Mouse (Mus musculus) thymus, adult 2 months (tissue): ENCODE data around the gene Znhit3. TPM values are rescaled to one million over a fixed set of nuclear protein-coding genes. Genes with fewer than 3 reads are reported as not detected.

Experiments
- DNase-seq: peaks from one replicate; pipeline ENCODE4 v3.0.0; 2021
- H3K27ac ChIP-seq: fragments of 200-500 bp; 2 replicates; pipeline ENCODE4 v1.5.1; 2012; ENCODE audit warnings: low read length, control low read depth; ENCODE audit not compliant: control insufficient read depth, insufficient read depth
- H3K27me3 ChIP-seq: fragments of 200-500 bp; 2 replicates; pipeline ENCODE4 v1.6.1; 2012; ENCODE audit warnings: mild to moderate bottlenecking, low read length, moderate library complexity, mixed read lengths; ENCODE audit not compliant: control insufficient read depth, insufficient read depth
- H3K36me3 ChIP-seq: fragments of 200-500 bp; 2 replicates; pipeline ENCODE4 v1.6.1; 2012; ENCODE audit warnings: mild to moderate bottlenecking, low read length, moderate library complexity; ENCODE audit not compliant: control insufficient read depth, insufficient read depth
- H3K4me1 ChIP-seq: fragments of 200-500 bp; replicated peaks from 2 replicates; pipeline ENCODE4 v1.6.1; 2012; ENCODE audit warnings: low read length; ENCODE audit not compliant: control insufficient read depth, insufficient read depth
- H3K4me3 ChIP-seq: fragments of 200-500 bp; 2 replicates; pipeline ENCODE4 v1.5.1; 2012; ENCODE audit warnings: mild to moderate bottlenecking, low read length, control low read depth, moderate library complexity; ENCODE audit not compliant: control insufficient read depth, insufficient read depth
- CTCF ChIP-seq: fragments of 200-500 bp; IDR thresholded peaks from 2 replicates; pipeline ENCODE4 v1.5.1; 2012; ENCODE audit warnings: mild to moderate bottlenecking, control low read depth, low read length, moderate library complexity, borderline replicate concordance; ENCODE audit not compliant: control insufficient read depth, poor library complexity, insufficient read depth; ENCODE audit errors: extremely low read depth
- POLR2A ChIP-seq: fragments of 200-500 bp; IDR thresholded peaks from 2 replicates; pipeline ENCODE4 v1.6.1; 2012; ENCODE audit warnings: mild to moderate bottlenecking, low read length, control low read depth, moderate library complexity; ENCODE audit not compliant: control insufficient read depth, poor library complexity, insufficient read depth; ENCODE audit errors: extremely low read depth
- WGBS: fragments of 180-500 bp; shearing (Covaris S2); methylation state at CpG from one replicate; pipeline ENCODE4 v1.1.7; 2018; 5-methylcytosine and 5-hydroxymethylcytosine counted together
- polyA plus RNA-seq: library from polyadenylated mRNA; depleted of rRNA; stranded (reverse); fragments of >200 nt; gene quantifications from 2 replicates; pipeline ENCODE4 v1.2.3, GENCODE M21; 2012

The Znhit3 gene
- polyA plus RNA-seq, 1 experiment: 15.4 TPM

DNA sequence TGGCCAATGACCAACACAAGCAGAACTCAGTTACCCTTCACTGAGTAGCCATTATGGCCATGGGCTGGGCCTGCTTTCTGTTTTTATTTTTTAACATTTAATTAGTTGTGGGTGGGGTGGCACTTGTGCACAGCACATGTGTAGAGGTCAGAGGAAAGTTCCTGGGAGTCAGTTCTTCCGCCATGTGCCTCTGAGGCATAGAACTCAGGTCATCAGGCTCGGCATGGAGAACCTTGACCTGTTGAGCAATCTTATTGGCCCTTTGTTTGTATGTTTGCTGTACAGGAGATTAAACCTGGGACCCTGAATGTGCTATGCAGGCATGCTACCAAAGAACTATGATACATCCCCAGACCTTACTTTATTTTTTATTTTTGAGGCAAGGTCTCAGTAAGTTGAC lies 26.7 kb downstream of the Znhit3 start:
- no peak overlapping the region for H3K4me3 ChIP-seq
- H3K27me3 ChIP-seq: no peaks in the 10 kb centered on the region
- no peak overlapping the region for H3K27ac ChIP-seq
- 98% methylated on average over 2 of the region's 2 CpGs for WGBS
- no peak for DNase-seq
- H3K36me3 ChIP-seq: no peaks in the 10 kb centered on the region
- H3K4me1 ChIP-seq: no peaks in the 10 kb centered on the region
- TF ChIP-seq POLR2A: no peak
- TF ChIP-seq CTCF: no peak

DNA sequence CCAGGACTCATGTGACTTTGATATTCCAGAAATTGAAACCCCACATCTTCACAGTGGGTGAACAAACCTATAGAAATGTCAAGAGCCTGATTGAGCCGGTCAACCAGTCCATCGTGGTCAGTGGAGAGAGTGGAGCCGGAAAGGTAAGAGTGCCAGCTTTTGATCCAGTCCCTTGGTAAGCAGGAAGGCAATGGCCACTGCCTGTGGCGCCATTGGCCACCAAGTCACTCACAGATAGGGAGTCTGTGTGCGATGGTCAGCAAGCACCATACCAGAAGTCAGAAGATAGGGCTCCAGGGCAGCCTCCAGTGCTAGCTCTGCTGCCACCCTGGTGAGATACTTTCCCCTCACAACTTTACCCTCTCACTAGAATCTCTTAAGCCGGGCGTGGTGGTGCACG lies 28.1 kb downstream of the Znhit3 start:
- no peak for DNase-seq
- H3K27me3 ChIP-seq: no peaks in the 10 kb centered on the region
- H3K4me3 ChIP-seq: no peak overlapping the region
- no peaks in the 10 kb centered on the region for H3K36me3 ChIP-seq
- no peak overlapping the region for H3K27ac ChIP-seq
- over 99% methylated on average over 8 of the region's 8 CpGs for WGBS
- H3K4me1 ChIP-seq: no peaks in the 10 kb centered on the region
- TF ChIP-seq CTCF (no peak), POLR2A (no peak)

DNA sequence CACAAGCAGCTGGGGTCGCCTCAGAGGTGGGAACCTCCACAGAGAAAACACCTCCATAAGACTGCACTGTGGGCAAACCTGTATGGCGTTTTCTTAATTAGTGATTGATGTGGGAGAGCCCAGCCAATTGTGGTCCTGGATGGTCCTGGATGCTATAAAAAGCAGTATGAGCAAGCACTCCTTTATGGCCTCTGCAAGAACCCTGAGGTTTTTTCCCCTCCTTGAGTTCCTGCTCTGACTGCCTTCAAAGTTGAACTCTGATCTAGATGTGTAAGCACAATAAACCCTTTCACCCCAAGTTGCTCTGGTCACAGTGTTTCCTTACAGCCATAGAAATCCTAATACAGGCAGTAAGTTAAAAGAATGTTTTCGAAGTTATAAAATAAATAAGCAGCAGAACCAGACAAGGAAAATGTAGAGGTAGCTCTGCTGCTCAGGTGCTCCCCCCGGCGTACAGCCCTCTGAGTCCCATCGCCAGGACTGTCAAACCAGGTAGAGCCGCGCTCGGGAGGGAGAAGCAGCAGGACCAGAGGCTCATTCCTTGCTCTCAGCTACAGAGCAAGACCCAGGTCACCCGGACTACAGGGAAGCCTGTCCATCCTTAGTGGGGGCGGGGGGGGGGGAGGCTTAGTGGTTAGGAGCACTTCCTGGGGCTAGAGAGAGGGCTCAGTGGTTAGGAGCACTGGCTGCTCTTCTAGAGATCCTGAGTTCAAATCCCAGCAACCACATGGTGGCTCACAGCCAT lies 29.2 kb downstream of the Znhit3 start:
- Histone ChIP-seq H3K27ac (no peak overlapping the region), H3K27me3 (no peaks in the 10 kb centered on the region), H3K4me1 (no peaks in the 10 kb centered on the region), H3K4me3 (no peak overlapping the region), H3K36me3 (no peaks in the 10 kb centered on the region)
- 88% methylated on average over 11 of the region's 11 CpGs for WGBS
- no peak for DNase-seq
- TF ChIP-seq POLR2A (no peak), CTCF (no peak)

DNA sequence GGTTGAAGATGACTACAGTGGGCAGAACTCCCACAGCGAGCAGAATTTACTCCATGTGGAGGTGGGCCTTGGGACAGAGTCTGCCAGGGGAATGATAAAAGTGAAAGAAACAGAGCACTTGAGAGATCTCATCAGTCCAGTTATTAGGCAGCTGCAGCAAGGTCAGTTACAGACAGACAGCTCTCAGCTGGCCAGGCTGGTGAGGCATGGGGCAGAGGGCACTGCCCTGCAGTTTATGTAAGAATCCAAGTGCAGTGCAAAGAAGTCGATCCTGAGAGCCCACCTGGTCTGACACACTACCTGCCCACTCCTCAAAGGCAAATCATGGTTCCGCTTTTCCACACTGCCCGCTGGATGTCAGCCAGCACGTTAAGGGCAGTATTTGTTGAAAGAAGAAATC lies 29.9 kb downstream of the Znhit3 start:
- no peaks in the 10 kb centered on the region for H3K4me1 ChIP-seq
- DNase-seq: no peak
- H3K27me3 ChIP-seq: no peaks in the 10 kb centered on the region
- no peaks in the 10 kb centered on the region for H3K36me3 ChIP-seq
- no peak overlapping the region for H3K4me3 ChIP-seq
- H3K27ac ChIP-seq: no peak overlapping the region
- TF ChIP-seq CTCF (no peak), POLR2A (no peak)
- WGBS: 93% methylated on average over 5 of the region's 5 CpGs

DNA sequence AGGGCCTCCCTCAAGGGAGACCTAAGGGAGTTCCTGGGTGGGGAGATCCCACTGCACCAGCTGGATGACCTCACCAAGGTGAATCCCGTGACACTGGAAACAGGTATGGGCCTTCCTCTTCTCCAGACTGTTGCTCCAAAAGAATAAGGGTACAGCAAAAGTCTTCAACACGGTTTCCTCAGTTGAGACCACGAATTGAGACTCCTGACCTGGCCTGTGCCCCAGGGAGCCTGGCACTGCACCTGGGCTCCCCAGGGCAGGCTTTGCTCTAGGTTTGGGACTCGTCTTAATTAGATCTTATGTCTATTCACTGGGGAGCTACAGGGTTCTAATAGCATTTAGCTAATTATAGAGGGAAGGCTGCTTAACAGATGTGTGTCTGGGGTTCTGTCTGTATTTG lies 30.9 kb downstream of the Znhit3 start:
- Histone ChIP-seq H3K27me3 (no peaks in the 10 kb centered on the region), H3K4me3 (no peak overlapping the region), H3K4me1 (peaks cover 7% of the 10 kb centered on the region), H3K27ac (no peak overlapping the region), H3K36me3 (no peaks in the 10 kb centered on the region)
- TF ChIP-seq CTCF (no peak), POLR2A (no peak)
- WGBS: 91% methylated on average over 4 of the region's 4 CpGs
- DNase-seq: no peak

DNA sequence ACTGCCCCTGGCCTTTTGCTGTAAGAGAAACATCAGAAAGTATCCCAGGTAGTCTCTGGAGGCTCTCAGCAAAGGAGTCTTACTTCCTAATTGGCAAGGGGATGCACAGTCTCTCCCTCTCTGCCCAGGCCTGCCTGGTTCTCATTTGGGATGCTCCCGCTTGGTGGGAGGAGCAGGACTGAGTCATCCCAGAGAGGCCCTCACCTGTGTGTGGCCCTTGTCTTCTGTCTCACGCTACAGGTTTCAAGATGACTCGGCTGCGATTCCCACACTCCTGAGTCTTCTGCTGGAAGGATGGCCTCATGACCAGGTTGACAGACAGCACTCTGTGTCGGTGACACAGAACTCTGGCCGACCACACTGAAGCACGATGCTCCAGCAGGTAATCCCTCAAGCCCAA lies 33.8 kb downstream of the Znhit3 start:
- 97% methylated on average over 7 of the region's 7 CpGs for WGBS

DNA sequence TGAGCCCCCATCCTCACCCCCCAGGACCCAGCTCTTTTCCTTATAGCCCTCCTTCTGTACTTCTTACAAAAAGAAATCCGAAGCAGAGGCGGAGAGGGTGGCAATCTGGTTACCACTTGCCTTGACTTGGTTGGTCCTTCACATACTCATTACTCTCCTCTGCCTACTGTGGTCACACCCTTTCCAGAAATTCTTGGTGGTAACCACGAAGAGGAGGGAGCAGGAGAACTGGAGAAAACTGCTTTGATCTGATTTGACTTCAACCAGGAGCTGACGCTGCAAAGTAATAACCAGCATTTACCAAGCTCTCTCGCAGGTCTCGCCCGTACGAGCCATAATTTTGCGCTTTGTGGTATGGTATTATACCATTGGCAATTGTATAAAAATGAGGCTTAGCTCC lies 35.2 kb downstream of the Znhit3 start:
- H3K27me3 ChIP-seq: no peaks in the 10 kb centered on the region
- TF ChIP-seq CTCF: no peak
- no peak for TF ChIP-seq POLR2A
- no peak for DNase-seq
- peak overlapping the region; percentile 87 for H3K4me3 ChIP-seq
- H3K4me1 ChIP-seq: peaks cover 9% of the 10 kb centered on the region
- H3K36me3 ChIP-seq: no peaks in the 10 kb centered on the region
- WGBS: 70% methylated on average over 9 of the region's 9 CpGs
- H3K27ac ChIP-seq: no peak overlapping the region

More for the DNA sequence above, 33.8 kb downstream of the Znhit3 start:
- peaks cover 9% of the 10 kb centered on the region for H3K4me1 ChIP-seq
- DNase-seq: no peak
- TF ChIP-seq CTCF (no peak), POLR2A (no peak)
- H3K27ac ChIP-seq: no peak overlapping the region
- no peaks in the 10 kb centered on the region for H3K36me3 ChIP-seq
- H3K27me3 ChIP-seq: no peaks in the 10 kb centered on the region
- no peak overlapping the region for H3K4me3 ChIP-seq
